Mouse (Mus musculus) gastrocnemius, adult 2 months (tissue): ENCODE results near the gene Phgr1. TPM values are rescaled to one million over a fixed set of nuclear protein-coding genes. Genes with fewer than 3 reads are reported as not detected.

Source experiments
- DNase-seq: peaks from one replicate; pipeline ENCODE4 v3.0.0; 2022
- H3K27ac ChIP-seq: fragments of 200-600 bp; 2 replicates; pipeline ENCODE4 v1.8.1; 2022; ENCODE audit warnings: mild to moderate bottlenecking
- H3K4me3 ChIP-seq: fragments of 200-600 bp; 2 replicates; pipeline ENCODE4 v1.8.1; 2022; ENCODE audit warnings: mild to moderate bottlenecking, moderate library complexity
- CTCF ChIP-seq: fragments of 200-600 bp; IDR thresholded peaks from 2 replicates; pipeline ENCODE4 v1.8.1; 2022; ENCODE audit warnings: antibody characterized with exemption, mild to moderate bottlenecking, moderate library complexity
- intact Hi-C: fragments of 180-260 bp; cut with DNase I; formaldehyde crosslinking; loops from one replicate; pipeline ENCODE4 v1.15.1; 2025
- total RNA-seq, 2 experiments: library from RNA; stranded (reverse); gene quantifications; 2 replicates each; pipeline ENCODE4 v1.2.3; 2021

Phgr1 gene
- total RNA-seq, 2 experiments from 2014 or later, result not detected

- intact Hi-C loops, result loop anchor here (10.0 kb wide), 1 partner anchor 208 kb away; no protein-coding TSS in a partner anchor
These were observed 6.2 kb upstream of the Phgr1 start for GRCm38 (mm10) chr2:118766041-118767033.

GRCm38 (mm10) chr2:118774536-118774935 lies 2.0 kb downstream of the Phgr1 start:
- no peak for TF ChIP-seq CTCF
- Histone ChIP-seq H3K4me3 (no peak overlapping the region), H3K27ac (no peak overlapping the region)
- intact Hi-C loops, result no loop called here
- no peak for DNase-seq

More at GRCm38 (mm10) chr2:118766041-118767033, 6.2 kb upstream of the Phgr1 start:
- peak; percentile 11; the same call in 1 of the 2 replicates for TF ChIP-seq CTCF
- no peak for DNase-seq
- Histone ChIP-seq H3K4me3 (no peak overlapping the region), H3K27ac (no peak overlapping the region)

DNA sequence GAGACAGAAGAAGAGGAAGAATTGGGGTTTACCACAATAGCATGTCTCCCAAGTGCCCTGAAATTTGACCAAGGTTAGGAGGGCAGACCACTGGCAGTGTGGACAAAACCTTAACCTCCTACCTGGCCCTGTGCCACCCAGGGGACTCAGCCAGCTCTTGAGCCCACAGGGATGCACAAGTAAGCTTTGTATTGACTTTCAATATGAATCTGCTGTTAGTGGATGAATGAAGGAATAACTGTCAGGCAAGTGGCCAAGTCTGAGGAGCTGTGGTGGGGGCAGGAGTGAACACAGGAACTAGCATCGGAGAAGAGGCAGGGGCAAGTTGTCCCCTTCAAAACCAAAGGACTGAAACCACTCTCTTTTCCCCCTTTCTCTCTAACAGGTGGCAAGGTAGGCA lies 2.8 kb downstream of the Phgr1 start:
- Histone ChIP-seq H3K27ac (no peak overlapping the region), H3K4me3 (no peak overlapping the region)
- intact Hi-C loops, result no loop called here
- DNase-seq, result no peak
- TF ChIP-seq CTCF, result no peak

DNA sequence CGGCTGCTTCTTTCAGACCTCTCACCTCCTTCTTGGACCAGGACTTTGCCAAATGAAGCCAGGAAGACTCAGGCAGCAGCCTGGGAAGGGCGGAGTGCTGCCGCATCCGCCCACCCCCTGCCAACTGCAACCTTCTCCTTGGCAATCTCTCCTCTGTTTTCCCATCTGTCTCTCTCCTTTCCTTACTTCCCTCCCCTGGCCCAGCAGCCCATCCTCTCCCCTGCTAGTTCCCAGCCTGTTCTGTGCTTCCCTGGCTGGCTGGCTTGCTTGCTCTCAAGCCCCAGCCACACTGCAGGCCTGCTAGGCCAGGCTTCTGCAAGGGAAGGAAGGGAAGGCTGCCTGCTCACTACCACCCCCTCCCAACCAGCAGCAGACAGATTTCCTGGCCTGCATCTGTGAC lies 3.3 kb downstream of the Phgr1 start:
- Histone ChIP-seq H3K27ac (no peak overlapping the region; the same call in 1 of the 2 replicates), H3K4me3 (no peak overlapping the region)
- no peak for TF ChIP-seq CTCF
- intact Hi-C loops, result no loop called here
- DNase-seq, result no peak

- Histone ChIP-seq H3K27ac (peak overlapping the region; percentile 25; the same call in 1 of the 2 replicates), H3K4me3 (no peak overlapping the region)
- intact Hi-C loops, result no loop called here
- DNase-seq, result no peak
- no peak for TF ChIP-seq CTCF
These were observed 3.7 kb downstream of the Phgr1 start for GRCm38 (mm10) chr2:118776295-118776694.

DNA sequence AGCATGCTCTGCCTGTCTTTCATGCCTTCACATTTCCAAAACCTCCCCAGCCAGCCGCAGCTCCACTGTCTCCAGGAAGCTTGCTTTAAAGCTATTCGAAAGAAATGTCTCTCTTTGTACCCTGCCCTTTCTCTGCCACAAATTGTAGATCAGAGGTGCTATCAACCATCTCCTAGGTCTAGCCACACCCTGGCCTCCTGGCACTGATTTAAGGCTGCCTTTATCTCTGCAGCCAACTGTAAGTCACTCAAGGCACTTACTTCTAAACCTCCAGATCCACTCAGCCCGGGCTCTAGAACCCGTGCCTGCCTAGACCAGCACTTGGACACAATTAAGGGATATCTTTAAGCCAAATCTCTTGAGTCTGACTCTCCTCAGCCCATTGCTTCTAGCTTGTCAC lies 5.8 kb downstream of the Phgr1 start:
- no peak for DNase-seq
- Histone ChIP-seq H3K4me3 (no peak overlapping the region), H3K27ac (no peak overlapping the region)
- no peak for TF ChIP-seq CTCF
- intact Hi-C loops, result no loop called here

- DNase-seq, result no peak
- Histone ChIP-seq H3K4me3 (peak overlapping the region; percentile 61), H3K27ac (no peak overlapping the region)
- intact Hi-C loops, result no loop called here
- no peak for TF ChIP-seq CTCF
These were observed 6.5 kb downstream of the Phgr1 start for GRCm38 (mm10) chr2:118779065-118779464.

DNA sequence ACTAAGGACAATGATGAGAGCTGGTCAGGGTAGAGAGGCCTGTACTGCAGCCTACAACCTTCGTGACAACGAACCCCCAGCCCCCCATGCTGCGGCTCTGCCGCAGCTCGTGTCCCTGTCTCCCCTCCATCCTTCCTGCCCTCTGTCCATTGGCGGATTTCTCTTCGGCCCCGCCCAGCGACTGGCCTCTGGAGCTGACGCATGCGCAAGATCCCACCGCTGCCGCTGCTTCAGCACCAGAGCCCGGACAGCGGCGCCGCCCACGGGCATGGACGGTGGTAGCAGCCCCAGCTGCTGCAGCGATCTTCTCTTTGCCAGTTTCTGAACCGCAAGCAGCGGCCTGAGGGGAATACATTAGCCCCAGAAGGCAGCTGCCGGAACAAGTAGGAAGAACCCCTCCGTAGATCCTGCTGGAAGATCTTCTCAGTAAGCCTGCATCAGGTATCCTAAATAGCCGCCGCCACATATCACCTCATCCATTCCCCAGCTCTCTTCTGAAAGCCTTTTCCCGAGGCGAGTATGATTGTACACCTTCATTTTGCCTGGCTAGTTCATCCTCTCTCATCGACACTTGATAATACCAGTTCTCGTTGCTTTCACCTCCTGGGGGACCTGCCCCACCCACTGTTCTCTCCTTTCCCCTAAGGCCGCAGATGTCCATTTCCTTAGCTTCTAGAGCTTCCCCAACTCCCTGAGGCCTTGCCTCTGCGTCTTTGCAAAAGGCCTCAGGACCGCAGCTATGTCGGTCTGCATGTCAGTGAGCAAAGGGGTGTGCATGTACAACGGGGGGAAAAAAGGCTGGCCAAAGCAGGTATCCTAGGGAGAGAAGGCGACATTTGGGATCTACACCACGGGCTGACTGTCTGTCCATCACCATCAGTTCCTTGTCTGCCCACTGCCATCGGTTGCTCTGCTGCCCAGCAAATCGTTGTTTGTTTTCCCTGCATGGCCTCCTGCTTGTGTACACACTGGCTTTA lies 7.2 kb downstream of the Phgr1 start, which contains the start of gene Disp2:
TSS of gene Disp2 (plus strand) at position 216 of the 977 bp plus-strand sequence.
- TF ChIP-seq CTCF, result peak; percentile 57
- Histone ChIP-seq H3K27ac (no peak within 1 kb of the TSS), H3K4me3 (peak within 1 kb of the TSS; percentile 61)
- intact Hi-C loops, result loop anchor here (5.0 kb wide), 1 partner anchor 37 kb away; no protein-coding TSS in a partner anchor
- DNase-seq, result peak; percentile 96

DNA sequence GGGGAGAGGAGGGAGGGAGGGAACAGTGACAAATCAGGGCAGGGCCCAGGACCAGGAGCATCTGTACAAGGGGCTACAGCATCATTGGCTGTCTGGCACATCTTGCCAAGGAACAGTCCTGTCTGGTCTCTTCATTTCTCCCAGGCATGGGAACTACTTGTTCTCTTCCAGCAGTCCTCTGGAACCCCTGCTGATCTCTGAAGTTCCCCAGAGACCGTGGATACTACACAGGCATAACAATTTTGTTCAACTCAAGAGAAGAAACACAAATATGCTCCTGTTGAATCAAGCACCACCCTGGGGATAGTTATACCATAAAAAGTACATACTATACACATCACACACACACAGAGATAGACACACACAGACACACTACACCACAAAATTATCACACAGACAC lies 8.5 kb downstream of the Phgr1 start:
- no peak for DNase-seq
- H3K4me3 ChIP-seq, result no peak overlapping the region
- TF ChIP-seq CTCF, result no peak
- intact Hi-C loops, result loop anchor here (5.0 kb wide), 1 partner anchor 39 kb away; no protein-coding TSS in a partner anchor
- H3K27ac ChIP-seq, result no peak overlapping the region

DNA sequence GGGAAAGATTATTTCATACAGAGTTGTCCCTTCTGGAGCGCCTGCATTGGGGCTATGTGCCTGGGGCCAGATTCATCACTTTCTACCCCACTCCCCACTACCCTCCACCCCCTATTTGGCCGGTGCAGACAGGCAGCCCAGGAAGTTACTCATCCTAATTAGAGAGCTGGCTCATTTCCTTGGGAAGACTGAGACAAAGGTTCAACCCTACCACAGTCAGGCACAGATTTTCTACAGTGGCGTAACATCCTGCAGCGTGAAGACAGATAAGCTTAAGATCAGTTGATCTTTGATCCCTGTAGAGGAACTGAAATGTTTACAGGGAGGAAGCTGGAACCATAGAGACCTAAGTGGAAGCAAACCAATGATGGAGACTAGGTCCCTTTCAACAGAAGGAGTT lies 9.7 kb downstream of the Phgr1 start:
- intact Hi-C loops, result loop anchor here (5.0 kb wide), 1 partner anchor 40 kb away; no protein-coding TSS in a partner anchor
- Histone ChIP-seq H3K27ac (no peak overlapping the region), H3K4me3 (no peak overlapping the region)
- TF ChIP-seq CTCF, result no peak
- DNase-seq, result no peak

DNA sequence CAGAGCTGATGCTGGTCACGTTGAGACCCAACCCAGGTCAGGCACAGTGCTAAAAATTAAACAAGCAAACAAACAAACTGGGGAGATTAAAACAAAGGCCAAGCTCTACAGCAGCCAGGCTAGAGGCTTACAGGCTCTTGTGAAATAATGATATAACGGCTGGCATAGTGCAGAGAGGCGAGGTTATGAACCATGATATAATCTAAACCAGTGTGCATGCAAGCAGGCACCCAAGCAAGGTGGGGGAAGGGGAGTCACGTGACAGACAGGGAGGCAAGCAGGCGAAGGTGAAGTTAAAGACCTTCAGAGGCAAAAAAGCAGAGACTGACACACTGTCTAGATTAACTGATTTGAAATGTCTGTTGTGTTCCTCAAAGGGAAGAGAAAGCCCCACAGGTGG lies 10.5 kb downstream of the Phgr1 start:
- no peak overlapping the region for H3K27ac ChIP-seq
- no peak overlapping the region for H3K4me3 ChIP-seq
- no peak for DNase-seq
- intact Hi-C loops, result loop anchor here (5.0 kb wide), 1 partner anchor 41 kb away; no protein-coding TSS in a partner anchor
- no peak for TF ChIP-seq CTCF

DNA sequence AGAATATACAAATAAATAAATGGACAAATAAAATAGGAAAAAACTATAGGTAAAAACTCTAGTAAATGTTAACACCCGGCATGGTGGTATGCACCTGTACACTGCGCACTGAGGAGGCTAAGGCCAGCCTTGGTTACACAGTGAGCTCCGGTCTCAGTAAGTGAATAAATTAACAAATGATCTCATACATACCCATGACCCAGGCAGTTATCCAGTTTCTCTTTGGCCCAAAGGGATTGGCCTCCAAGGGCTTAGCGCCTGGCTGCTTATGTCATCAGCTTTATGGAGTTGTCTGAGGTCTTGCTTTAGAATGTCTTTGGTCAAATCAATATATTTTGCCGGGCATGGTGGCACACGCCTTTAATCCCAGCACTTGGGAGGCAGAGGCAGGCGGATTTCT lies 11.1 kb downstream of the Phgr1 start:
- no peak for DNase-seq
- intact Hi-C loops, result loop anchor here (5.0 kb wide), 1 partner anchor 41 kb away; no protein-coding TSS in a partner anchor
- Histone ChIP-seq H3K27ac (no peak overlapping the region), H3K4me3 (no peak overlapping the region)
- no peak for TF ChIP-seq CTCF
